Mouse (Mus musculus) lung, adult 2 months (tissue): Measurements from ENCODE around the gene Tenm3. TPM values are rescaled to one million over a fixed set of nuclear protein-coding genes. Genes with fewer than 3 reads are reported as not detected.

Source experiments
- DNase-seq: peaks from one replicate; pipeline ENCODE4 v3.0.0; 2022
- H3K4me1 ChIP-seq: fragments of 200-500 bp; 2 replicates; pipeline ENCODE4 v1.6.1; 2011; ENCODE audit warnings: low read length; ENCODE audit not compliant: control insufficient read depth, insufficient read depth
- H3K4me3 ChIP-seq: fragments of 200-500 bp; replicated peaks from 2 replicates; pipeline ENCODE3; 2011; ENCODE audit warnings: low read depth, mild to moderate bottlenecking, control low read depth, low read length; ENCODE audit errors: extremely low read depth
- CTCF ChIP-seq: fragments of 200-500 bp; IDR thresholded peaks from 2 replicates; pipeline ENCODE4 v1.5.1; 2011; ENCODE audit warnings: mild to moderate bottlenecking, low read length, control low read depth; ENCODE audit not compliant: insufficient read depth
- POLR2A ChIP-seq: fragments of 200-500 bp; IDR thresholded peaks from 2 replicates; pipeline ENCODE4 v1.6.1; 2011; ENCODE audit warnings: low read depth, mild to moderate bottlenecking, control low read depth, low read length, borderline replicate concordance; ENCODE audit errors: extremely low read depth
- WGBS: fragments of 180-500 bp; shearing (Covaris S2); methylation state at CpG from one replicate; pipeline ENCODE4 v1.1.7; 2018; 5-methylcytosine and 5-hydroxymethylcytosine counted together
- polyA plus RNA-seq: library from polyadenylated mRNA; depleted of rRNA; stranded (reverse); fragments of >200 nt; gene quantifications from 2 replicates; pipeline ENCODE4 v1.2.3, GENCODE M21; 2012

Tenm3 gene
- polyA plus RNA-seq, 1 experiment: 1.1 TPM

- 60% methylated on average over 6 of the region's 6 CpGs for WGBS
- no peak overlapping the region for H3K4me3 ChIP-seq
- DNase-seq: no peak
- no peaks in the 10 kb centered on the region for H3K4me1 ChIP-seq
- TF ChIP-seq POLR2A (no peak), CTCF (no peak)
These were observed 63.1 kb downstream of the Tenm3 start for GRCm38 (mm10) chr8:48780628-48781027.

GRCm38 (mm10) chr8:48779194-48779593 is 64.6 kb downstream of the Tenm3 start:
- WGBS: 66% methylated on average over 4 of the region's 4 CpGs
- DNase-seq: no peak
- TF ChIP-seq CTCF (no peak), POLR2A (no peak)
- Histone ChIP-seq H3K4me3 (no peak overlapping the region), H3K4me1 (no peaks in the 10 kb centered on the region)

GRCm38 (mm10) chr8:48776081-48776480 is 67.7 kb downstream of the Tenm3 start:
- no peak for DNase-seq
- TF ChIP-seq POLR2A (no peak), CTCF (no peak)
- Histone ChIP-seq H3K4me1 (no peaks in the 10 kb centered on the region), H3K4me3 (no peak overlapping the region)
- 52% methylated on average over 9 of the region's 9 CpGs for WGBS

- WGBS: 29% methylated on average over 9 of the region's 9 CpGs
- TF ChIP-seq POLR2A (no peak), CTCF (no peak)
- DNase-seq: no peak
- no peaks in the 10 kb centered on the region for H3K4me1 ChIP-seq
- no peak overlapping the region for H3K4me3 ChIP-seq
These were observed 68.2 kb downstream of the Tenm3 start for GRCm38 (mm10) chr8:48775531-48776037.

GRCm38 (mm10) chr8:48774837-48775236 is 68.9 kb downstream of the Tenm3 start:
- no peak for TF ChIP-seq POLR2A
- TF ChIP-seq CTCF: no peak
- no peak overlapping the region for H3K4me3 ChIP-seq
- DNase-seq: no peak
- H3K4me1 ChIP-seq: no peaks in the 10 kb centered on the region
- WGBS: 61% methylated on average over 4 of the region's 4 CpGs

GRCm38 (mm10) chr8:48766545-48767234 is 77.1 kb downstream of the Tenm3 start:
- no peak for DNase-seq
- TF ChIP-seq POLR2A (no peak), CTCF (no peak)
- Histone ChIP-seq H3K4me3 (no peak overlapping the region), H3K4me1 (no peaks in the 10 kb centered on the region)
- 76% methylated on average over 16 of the region's 16 CpGs for WGBS

- TF ChIP-seq POLR2A (no peak), CTCF (no peak)
- no peaks in the 10 kb centered on the region for H3K4me1 ChIP-seq
- H3K4me3 ChIP-seq: no peak overlapping the region
- DNase-seq: no peak
- 37% methylated on average over 6 of the region's 6 CpGs for WGBS
These were observed 78.5 kb downstream of the Tenm3 start for GRCm38 (mm10) chr8:48765212-48765611.

- H3K4me1 ChIP-seq: no peaks in the 10 kb centered on the region
- TF ChIP-seq CTCF (no peak), POLR2A (no peak)
- H3K4me3 ChIP-seq: no peak overlapping the region
- DNase-seq: no peak
- WGBS: 63% methylated on average over 3 of the region's 3 CpGs
These were observed 79.7 kb downstream of the Tenm3 start for GRCm38 (mm10) chr8:48764011-48764410.

- Histone ChIP-seq H3K4me3 (no peak overlapping the region), H3K4me1 (no peaks in the 10 kb centered on the region; the same call in 1 of the 2 replicates)
- WGBS: 72% methylated on average over 2 of the region's 2 CpGs
- TF ChIP-seq CTCF: no peak
- no peak for TF ChIP-seq POLR2A
- DNase-seq: no peak
These were observed 86.9 kb downstream of the Tenm3 start for GRCm38 (mm10) chr8:48756874-48757273.

GRCm38 (mm10) chr8:48755492-48755891 is 88.3 kb downstream of the Tenm3 start:
- TF ChIP-seq POLR2A (no peak), CTCF (no peak)
- no peaks in the 10 kb centered on the region; the same call in 1 of the 2 replicates for H3K4me1 ChIP-seq
- DNase-seq: no peak
- 47% methylated on average over 7 of the region's 7 CpGs for whole genome bisulfite sequencing
- H3K4me3 ChIP-seq: no peak overlapping the region
